Mouse (Mus musculus): ENCODE measurements around the gene Gm21750. TPM values are rescaled to one million over a fixed set of nuclear protein-coding genes. Genes with fewer than 3 reads are reported as not detected.
A peak's percentile ranks its signal among the peaks of the same experiment; 100 is the strongest.

The Gm21750 gene
- polyA plus RNA-seq, 1 experiment from 2014 or later = not detected

GRCm38 (mm10) chr14:73650179-73650578 lies 10.8 kb upstream of the Gm21750 start:
- Histone ChIP-seq H3K4me3 (ENCODE audit: low read depth, low read length) (no peak overlapping the region), H3K27ac (replicated peaks; ENCODE audit: low read depth, low read length) (no peak overlapping the region), H3K36me3 (ENCODE audit: control insufficient read depth, insufficient read depth, low read length) (no peaks in the 10 kb centered on the region), H3K4me2 (ENCODE audit: low read depth, low read length) (no peak overlapping the region), H3K9me3 (ENCODE audit: control insufficient read depth, low read length) (no peaks in the 10 kb centered on the region), H3K9ac (ENCODE audit: low read depth, low read length) (no peak overlapping the region), H3K4me1 (ENCODE audit: control insufficient read depth, insufficient read depth, low read length) (no peaks in the 10 kb centered on the region), H3K27me3 (replicated peaks; ENCODE audit: control insufficient read depth, insufficient read depth, low read length) (no peaks in the 10 kb centered on the region)
- no peak for ATAC-seq (ENCODE audit: low read depth)
- 86% methylated on average over 4 of the region's 4 CpGs for WGBS
- no peak for DNase-seq (ENCODE audit: low spot score)

- no peak for ATAC-seq (ENCODE audit: low read depth)
- DNase-seq (ENCODE audit: low spot score) = no peak
- Histone ChIP-seq H3K4me2 (ENCODE audit: low read depth, low read length) (no peak overlapping the region), H3K4me1 (ENCODE audit: control insufficient read depth, insufficient read depth, low read length) (no peaks in the 10 kb centered on the region), H3K9me3 (ENCODE audit: control insufficient read depth, low read length) (no peaks in the 10 kb centered on the region), H3K27ac (replicated peaks; ENCODE audit: low read depth, low read length) (no peak overlapping the region), H3K27me3 (replicated peaks; ENCODE audit: control insufficient read depth, insufficient read depth, low read length) (no peaks in the 10 kb centered on the region), H3K9ac (ENCODE audit: low read depth, low read length) (no peak overlapping the region), H3K4me3 (ENCODE audit: low read depth, low read length) (no peak overlapping the region), H3K36me3 (ENCODE audit: control insufficient read depth, insufficient read depth, low read length) (no peaks in the 10 kb centered on the region)
- WGBS = 66% methylated on average over 2 of the region's 2 CpGs
These were observed 9.1 kb downstream of the Gm21750 start for GRCm38 (mm10) chr14:73670091-73670490.

- H3K9ac ChIP-seq (ENCODE audit: low read depth, low read length) = no peak overlapping the region
- H3K4me2 ChIP-seq (ENCODE audit: low read depth, low read length) = no peak overlapping the region
- 30% methylated on average over 4 of the region's 4 CpGs for WGBS
- DNase-seq (ENCODE audit: low spot score) (peak; percentile 64), ATAC-seq (ENCODE audit: low read depth) (0 out of 2 replicates have a peak, but pooled peaks have one; percentile 50)
- H3K9me3 ChIP-seq (ENCODE audit: control insufficient read depth, low read length) = peaks cover 15% of the 10 kb centered on the region; the same call in 1 of the 2 replicates
- H3K4me3 ChIP-seq (ENCODE audit: low read depth, low read length) = no peak overlapping the region
- no peaks in the 10 kb centered on the region for H3K27me3 ChIP-seq (replicated peaks; ENCODE audit: control insufficient read depth, insufficient read depth, low read length)
- peaks cover 5% of the 10 kb centered on the region; the same call in 1 of the 2 replicates for H3K4me1 ChIP-seq (ENCODE audit: control insufficient read depth, insufficient read depth, low read length)
- H3K27ac ChIP-seq (replicated peaks; ENCODE audit: low read depth, low read length) = no peak overlapping the region
- H3K36me3 ChIP-seq (ENCODE audit: control insufficient read depth, insufficient read depth, low read length) = no peaks in the 10 kb centered on the region
These were observed 26.7 kb downstream of the Gm21750 start for GRCm38 (mm10) chr14:73687726-73688125.

- WGBS = 45% methylated on average over 2 of the region's 2 CpGs
- Histone ChIP-seq H3K9me3 (ENCODE audit: control insufficient read depth, low read length) (peaks cover 15% of the 10 kb centered on the region; the same call in 1 of the 2 replicates), H3K4me2 (ENCODE audit: low read depth, low read length) (no peak overlapping the region), H3K4me1 (ENCODE audit: control insufficient read depth, insufficient read depth, low read length) (peaks cover 5% of the 10 kb centered on the region; the same call in 1 of the 2 replicates), H3K4me3 (ENCODE audit: low read depth, low read length) (no peak overlapping the region), H3K27ac (replicated peaks; ENCODE audit: low read depth, low read length) (no peak overlapping the region), H3K9ac (ENCODE audit: low read depth, low read length) (no peak overlapping the region), H3K27me3 (replicated peaks; ENCODE audit: control insufficient read depth, insufficient read depth, low read length) (no peaks in the 10 kb centered on the region), H3K36me3 (ENCODE audit: control insufficient read depth, insufficient read depth, low read length) (no peaks in the 10 kb centered on the region)
- ATAC-seq (ENCODE audit: low read depth) (no peak), DNase-seq (ENCODE audit: low spot score) (peak; percentile 18)
These were observed 27.4 kb downstream of the Gm21750 start for GRCm38 (mm10) chr14:73688427-73688826.

GRCm38 (mm10) chr14:73700256-73700655 lies 39.2 kb downstream of the Gm21750 start:
- Histone ChIP-seq H3K27ac (replicated peaks; ENCODE audit: low read depth, low read length) (no peak overlapping the region), H3K36me3 (ENCODE audit: control insufficient read depth, insufficient read depth, low read length) (no peaks in the 10 kb centered on the region), H3K4me3 (ENCODE audit: low read depth, low read length) (no peak overlapping the region), H3K4me2 (ENCODE audit: low read depth, low read length) (no peak overlapping the region), H3K27me3 (replicated peaks; ENCODE audit: control insufficient read depth, insufficient read depth, low read length) (no peaks in the 10 kb centered on the region), H3K4me1 (ENCODE audit: control insufficient read depth, insufficient read depth, low read length) (no peaks in the 10 kb centered on the region), H3K9me3 (ENCODE audit: control insufficient read depth, low read length) (no peaks in the 10 kb centered on the region), H3K9ac (ENCODE audit: low read depth, low read length) (no peak overlapping the region)
- 33% methylated on average over 1 of the region's 1 CpGs for WGBS
- ATAC-seq (ENCODE audit: low read depth) (no peak), DNase-seq (ENCODE audit: low spot score) (peak; percentile 49)

- no peak overlapping the region for H3K4me3 ChIP-seq (ENCODE audit: low read depth, low read length)
- no peaks in the 10 kb centered on the region for H3K36me3 ChIP-seq (ENCODE audit: control insufficient read depth, insufficient read depth, low read length)
- no peak overlapping the region for H3K4me2 ChIP-seq (ENCODE audit: low read depth, low read length)
- H3K27me3 ChIP-seq (replicated peaks; ENCODE audit: control insufficient read depth, insufficient read depth, low read length) = no peaks in the 10 kb centered on the region
- DNase-seq (ENCODE audit: low spot score) (no peak), ATAC-seq (ENCODE audit: low read depth) (no peak)
- no peak overlapping the region for H3K27ac ChIP-seq (replicated peaks; ENCODE audit: low read depth, low read length)
- no peak overlapping the region for H3K9ac ChIP-seq (ENCODE audit: low read depth, low read length)
- H3K9me3 ChIP-seq (ENCODE audit: control insufficient read depth, low read length) = 0 out of 2 replicates have a peak, but pooled peaks cover 12% of the 10 kb centered on the region
- H3K4me1 ChIP-seq (ENCODE audit: control insufficient read depth, insufficient read depth, low read length) = no peaks in the 10 kb centered on the region
- WGBS = 88% methylated on average over 9 of the region's 9 CpGs
These were observed 48.5 kb downstream of the Gm21750 start for GRCm38 (mm10) chr14:73709412-73710110.

Other genes starting within 250 kb of the Gm21750 start
- gene Med4, start 151.2 kb upstream of the Gm21750 start, polyA plus RNA-seq (2014; fragmentation: Nextera tagmentation; extraction: Ambion mirVana) = 72.9 and 73.5 TPM in 2 replicates
- 121 and 127 TPM in 2 replicates for gene Sucla2, start 135.9 kb upstream of the Gm21750 start, polyA plus RNA-seq (2014; fragmentation: Nextera tagmentation; extraction: Ambion mirVana)
- gene Nudt15, start 113.0 kb upstream of the Gm21750 start, polyA plus RNA-seq (2014; fragmentation: Nextera tagmentation; extraction: Ambion mirVana) = 5.4 and 5.5 TPM in 2 replicates

Data from embryonic facial prominence, embryonic 14.5 days (tissue).